Mouse (Mus musculus) MEL-GATA-1-ER (cell line): Measurements from ENCODE around the gene Depp1.
A peak's percentile ranks its signal among the peaks of the same experiment; 100 is the strongest.
"Not testable (repeated sequence)": the region's sequence is repeated elsewhere in the genome, so short reads cannot be mapped to it uniquely, and the experiment has no call there.

Experiments
- DNase-seq: peaks from one replicate; pipeline ENCODE4 v3.0.0-alpha.2; 2012; ENCODE audit warnings: low read depth; ENCODE audit errors: extremely low read depth

Gene Depp1

DNA sequence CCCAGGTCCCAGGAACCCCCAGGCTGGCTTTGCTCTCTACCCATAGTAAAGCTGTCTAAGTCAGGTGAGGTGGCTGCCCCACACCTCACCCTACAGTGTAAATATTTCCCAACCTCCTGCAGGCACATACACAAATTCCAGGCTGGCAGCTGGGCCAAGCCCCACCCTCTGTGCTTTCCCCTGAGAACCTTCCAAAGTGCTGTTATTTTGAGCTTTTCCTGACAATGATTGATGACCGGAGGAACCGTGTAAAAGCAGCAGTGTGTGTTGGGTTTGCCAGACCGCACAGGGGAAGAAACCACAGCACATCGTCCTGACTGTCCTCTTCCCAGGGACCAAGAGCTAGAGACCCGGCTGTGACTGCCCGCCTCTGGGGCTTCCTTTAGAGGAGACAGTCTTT, at the start of gene Depp1:
Depp1 (plus strand) TSS at position 204 of the 400 bp plus-strand sequence.
- DNase-seq: no peak

DNA sequence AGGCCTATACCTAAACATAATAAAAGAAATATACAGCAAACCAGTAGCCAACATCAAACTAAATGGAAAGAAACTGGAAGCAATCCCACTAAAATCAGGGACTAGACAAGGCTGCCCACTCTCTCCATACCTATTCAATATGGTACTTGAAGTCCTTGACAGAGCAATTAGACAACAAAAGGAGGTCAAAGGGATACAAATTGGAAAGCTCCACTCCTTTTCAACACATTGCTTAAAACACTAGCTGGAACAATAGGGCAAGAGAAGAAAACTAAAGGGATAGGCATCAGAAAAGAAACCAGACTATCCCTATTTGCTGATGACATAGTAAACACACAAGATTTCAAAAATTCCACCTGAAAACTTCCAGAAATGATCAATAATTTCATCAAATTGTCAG, 49.4 kb upstream of the Depp1 start:
- DNase-seq: not testable (repeated sequence)

DNA sequence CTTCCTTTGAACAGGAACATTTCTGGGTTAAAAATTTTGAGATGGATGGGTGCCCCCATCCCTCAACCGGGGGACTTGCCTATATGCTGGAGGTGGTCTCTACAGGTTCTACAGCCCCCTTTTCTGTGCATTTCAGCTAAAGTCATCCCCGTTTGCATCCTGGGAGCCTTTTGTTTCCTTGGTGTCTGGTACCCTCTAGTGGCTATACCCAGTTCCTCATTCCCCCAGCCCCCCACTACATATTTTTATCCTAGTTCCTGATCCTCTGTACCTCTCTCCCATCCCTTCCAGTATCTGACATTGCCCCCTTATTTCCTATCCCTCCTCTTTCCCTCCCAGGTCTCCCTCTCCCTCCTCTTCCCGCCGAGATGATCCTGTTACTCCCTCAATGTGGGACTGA, 43.2 kb upstream of the Depp1 start:
- DNase-seq: no peak

DNA sequence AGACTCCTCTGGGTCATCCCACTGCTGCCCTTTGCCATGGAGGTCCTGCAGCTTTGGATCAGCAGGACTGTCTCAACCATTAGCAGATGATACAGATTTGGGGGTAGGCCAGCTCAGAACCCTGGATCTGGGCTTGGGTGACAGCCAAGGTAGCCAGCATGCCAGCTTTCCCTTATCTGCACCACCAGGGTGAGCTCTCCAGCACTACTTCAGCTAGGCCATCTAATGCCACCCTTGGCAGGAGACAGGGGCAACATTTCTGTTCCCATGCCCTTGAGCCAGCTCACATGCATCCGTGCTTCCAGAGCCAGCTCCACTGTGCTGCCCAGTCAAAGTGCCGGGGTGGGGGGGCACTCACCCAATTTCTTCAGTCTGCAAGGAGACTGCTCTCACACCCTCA, 34.7 kb upstream of the Depp1 start:
- DNase-seq: no peak

- no peak for DNase-seq
These were observed 32.3 kb upstream of the Depp1 start for GRCm38 (mm10) chr6:116618073-116618472.

GRCm38 (mm10) chr6:116621318-116622023, 28.9 kb upstream of the Depp1 start:
- no peak for DNase-seq

- not testable (repeated sequence) for DNase-seq
These were observed 24.0 kb upstream of the Depp1 start for GRCm38 (mm10) chr6:116626417-116626816.

- DNase-seq: no peak
These were observed 22.3 kb upstream of the Depp1 start for GRCm38 (mm10) chr6:116628095-116628494.

DNA sequence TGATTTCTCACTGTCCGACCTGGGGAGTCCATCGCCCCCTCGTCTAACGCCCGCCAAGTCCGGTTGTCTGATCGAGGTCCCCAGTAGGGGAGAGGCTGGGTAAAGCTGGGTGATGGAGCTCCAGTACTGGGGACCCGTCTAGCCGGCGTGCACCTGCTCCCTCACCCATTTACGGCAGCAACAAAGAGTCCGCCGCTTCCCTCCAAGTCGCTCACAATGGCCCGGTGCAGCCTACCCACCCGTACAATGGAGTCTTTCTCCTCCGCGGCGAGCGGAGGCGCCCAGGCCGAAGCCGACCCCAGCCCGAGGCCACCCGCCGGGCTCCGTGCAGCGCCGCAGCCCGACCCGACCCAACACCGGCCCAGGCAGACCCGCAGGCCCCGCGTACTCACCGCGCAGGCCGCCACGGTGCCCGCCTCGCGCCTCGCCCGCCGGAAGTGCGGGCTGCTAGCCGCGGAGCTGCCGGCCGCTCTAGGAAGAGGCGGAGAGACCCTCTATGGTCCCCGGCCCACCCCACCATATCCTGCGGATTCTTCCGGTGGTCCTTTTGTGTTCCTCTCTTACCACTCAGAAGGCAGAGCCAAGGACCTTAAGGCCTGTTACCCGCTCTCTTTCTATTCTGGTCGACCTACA, 21.8 kb upstream of the Depp1 start, which contains the start of gene Zfp422:
Zfp422 (minus strand) TSS at position 461 of the 633 bp plus-strand sequence.
- DNase-seq: no peak

DNA sequence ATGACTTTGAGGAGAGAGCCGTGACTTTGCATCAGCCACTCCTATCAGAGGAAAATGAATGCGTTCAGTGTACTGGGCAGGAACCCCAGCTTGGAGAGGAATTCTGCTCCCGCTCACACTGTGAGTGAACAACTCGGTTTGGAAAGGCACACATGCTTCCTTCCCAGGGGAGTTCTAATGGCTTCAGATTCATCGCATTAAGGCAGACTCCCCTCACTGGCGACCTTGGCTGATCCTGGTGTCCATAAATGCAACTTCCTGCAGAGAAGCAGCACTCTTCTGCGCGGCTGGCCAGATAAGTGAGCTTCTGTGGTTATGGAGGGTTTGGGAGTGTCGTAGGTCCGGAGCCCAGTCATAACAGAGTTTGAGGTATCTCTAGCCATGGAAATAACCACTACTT, 20.6 kb upstream of the Depp1 start:
- no peak for DNase-seq

DNA sequence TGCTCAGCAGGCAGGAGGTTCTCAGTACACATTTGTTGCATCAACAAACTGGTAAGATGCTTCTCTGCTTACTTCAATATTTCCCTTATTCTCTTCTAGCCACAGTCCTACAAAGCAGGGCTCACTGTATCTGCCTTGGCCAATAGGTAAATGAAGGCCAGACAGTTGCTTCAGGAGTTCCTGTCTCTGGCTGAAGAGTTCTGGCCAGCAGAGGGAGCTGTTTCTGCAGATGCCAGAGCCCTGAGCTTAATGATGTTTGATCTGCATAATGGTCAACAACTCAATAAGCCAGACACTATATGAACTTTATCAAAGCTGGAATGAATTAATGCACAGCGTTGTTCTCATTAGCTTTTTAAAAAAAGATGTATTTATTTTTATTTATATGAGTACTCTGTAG, 18.3 kb upstream of the Depp1 start:
- DNase-seq: peak; percentile 6

- no peak for DNase-seq
These were observed 16.4 kb upstream of the Depp1 start for GRCm38 (mm10) chr6:116633741-116634695.

DNA sequence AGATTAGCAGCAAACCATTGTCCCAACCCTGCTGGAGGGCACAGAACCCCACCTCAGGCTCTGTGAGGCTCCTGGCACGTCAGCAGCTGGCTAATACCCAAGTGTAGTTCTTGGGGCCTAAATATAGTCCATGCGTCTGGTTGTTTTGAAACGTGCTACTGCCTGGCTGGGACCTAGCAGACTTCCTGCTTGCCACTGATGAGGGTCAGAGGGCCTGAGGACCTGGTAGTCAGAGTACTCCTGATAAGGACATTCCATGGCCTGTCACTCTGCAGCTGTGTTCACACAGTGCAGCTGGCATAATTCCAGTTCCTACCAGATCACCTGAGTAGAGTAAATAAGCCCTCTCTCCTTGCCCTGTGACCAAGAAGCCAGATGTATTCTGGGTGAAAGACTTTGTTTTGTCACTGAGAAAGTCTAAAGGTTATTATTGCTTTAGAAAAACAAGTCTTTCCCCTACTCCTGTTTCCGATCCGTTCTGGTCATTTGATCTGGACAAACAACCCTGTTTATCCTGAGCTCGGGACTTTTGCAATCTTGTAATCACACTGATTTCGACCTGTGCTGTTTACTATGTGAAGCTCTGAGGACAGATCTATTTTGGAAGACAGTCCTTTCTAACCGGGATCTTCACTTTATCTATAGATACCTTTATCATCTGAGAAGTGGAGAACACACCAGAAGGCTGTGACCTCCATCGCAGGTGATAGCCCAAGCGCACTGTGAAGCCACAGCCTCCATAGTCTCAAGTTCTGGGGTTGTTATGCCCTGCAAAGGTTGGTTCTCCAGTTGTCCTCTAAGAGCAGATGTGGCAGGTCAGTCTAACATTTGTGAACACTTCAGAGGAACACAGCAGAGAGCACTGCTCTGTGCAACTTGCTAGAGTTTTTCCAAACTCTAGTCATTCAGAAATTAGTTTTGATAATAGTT, 14.9 kb upstream of the Depp1 start:
- no peak for DNase-seq

DNA sequence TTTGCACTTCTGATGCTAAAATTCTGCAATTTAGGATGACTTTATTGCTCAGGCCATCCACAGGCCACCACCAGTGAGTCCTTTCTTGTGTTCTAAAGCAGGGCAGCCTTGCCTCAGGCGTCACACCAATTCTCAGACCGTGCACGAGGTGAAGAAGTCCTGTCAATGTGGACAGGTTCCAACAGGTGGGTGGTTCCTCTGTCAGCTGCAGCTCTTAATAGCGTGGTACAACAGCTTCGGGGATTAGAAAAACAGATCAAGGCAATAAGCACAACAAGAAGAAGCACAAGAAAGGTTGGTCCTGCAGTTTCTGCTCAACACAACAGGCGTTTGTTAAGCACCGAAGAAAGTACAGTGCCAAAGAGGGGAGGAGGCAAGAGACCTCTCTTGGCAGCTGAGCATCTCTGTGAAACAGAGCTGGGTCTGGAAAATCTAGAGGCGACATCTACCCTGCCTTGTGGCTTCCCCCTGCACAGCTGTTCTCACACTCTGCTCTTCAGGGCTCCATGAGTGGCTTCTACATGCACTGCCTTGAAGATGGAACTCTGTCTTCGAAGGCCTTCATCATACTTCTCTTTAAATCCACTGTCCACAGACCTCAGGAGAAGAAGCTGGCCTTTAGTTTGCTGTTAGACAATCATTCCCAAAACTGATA, 13.7 kb upstream of the Depp1 start:
- no peak for DNase-seq

DNA sequence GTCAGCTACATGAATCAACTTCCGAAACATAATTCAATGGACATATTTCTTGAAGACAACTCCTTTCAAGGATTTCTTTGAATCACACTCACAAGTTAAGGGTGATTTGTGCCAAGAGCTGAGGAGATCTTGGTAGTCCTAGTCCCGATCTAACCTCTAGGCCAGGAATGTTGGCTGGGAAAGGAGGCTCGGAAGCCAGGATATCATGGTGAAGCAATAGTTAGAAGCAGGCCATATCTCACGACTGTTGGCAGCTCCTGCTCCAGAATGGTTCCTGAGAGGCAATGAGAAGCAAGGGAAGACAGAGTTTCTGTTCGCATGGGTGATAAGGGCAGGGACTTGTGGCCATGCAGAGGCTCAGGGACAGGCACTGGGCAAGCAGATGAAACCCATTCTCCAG, 12.9 kb upstream of the Depp1 start:
- DNase-seq: no peak

DNA sequence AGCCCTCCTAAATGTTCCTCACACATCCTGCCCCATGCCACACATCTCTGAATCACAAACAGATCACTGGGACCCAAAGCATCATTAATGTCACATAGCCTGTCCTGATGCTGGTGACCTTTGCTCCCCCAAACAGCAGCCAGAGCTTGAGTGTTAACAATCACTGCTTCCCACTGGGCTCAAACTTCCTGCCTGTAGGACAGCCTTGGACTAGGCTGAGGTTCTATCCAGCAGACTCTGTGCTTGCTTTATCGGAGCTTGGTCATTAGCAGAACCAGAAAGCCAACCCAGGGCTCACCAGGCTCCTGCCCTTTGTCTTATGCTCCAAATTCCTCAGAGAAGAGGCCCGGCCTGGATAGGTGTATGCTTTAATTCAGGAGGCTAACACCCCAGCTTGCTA, 11.5 kb upstream of the Depp1 start:
- DNase-seq: no peak

GRCm38 (mm10) chr6:116639663-116640062, 10.7 kb upstream of the Depp1 start:
- DNase-seq: no peak

GRCm38 (mm10) chr6:116642942-116643341, 7.5 kb upstream of the Depp1 start:
- no peak for DNase-seq

GRCm38 (mm10) chr6:116643881-116644280, 6.5 kb upstream of the Depp1 start:
- no peak for DNase-seq

DNA sequence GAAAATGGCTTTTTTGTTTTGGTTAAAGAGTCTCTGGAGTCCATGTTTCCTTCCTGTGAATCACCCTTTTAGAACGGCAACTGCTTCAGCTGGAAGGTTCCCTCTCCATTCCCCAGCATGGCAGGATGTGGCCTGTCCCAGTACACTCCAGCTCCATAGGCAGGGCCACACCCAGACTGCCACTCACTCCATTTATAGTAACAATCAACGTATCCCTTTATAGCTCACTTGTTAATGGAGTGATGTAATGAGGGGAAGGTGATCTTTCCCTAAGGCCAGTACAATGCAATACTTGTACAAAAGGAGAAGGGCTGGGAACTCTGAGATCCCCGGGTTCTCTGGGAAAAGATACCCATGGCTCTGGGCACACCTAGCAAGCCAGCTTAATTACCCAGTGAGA, 6.1 kb upstream of the Depp1 start:
- no peak for DNase-seq
